Mouse (Mus musculus) macrophage (primary cell): ENCODE results near the gene Golga3. TPM values are rescaled to one million over a fixed set of nuclear protein-coding genes. Genes with fewer than 3 reads are reported as not detected.

Source experiments
- H3K27ac ChIP-seq: fragments of 350-480 bp; formaldehyde crosslinking; 2 replicates; pipeline ENCODE4 v1.9.0; 2021
- H3K36me3 ChIP-seq: fragments of 350-480 bp; formaldehyde crosslinking; 2 replicates; pipeline ENCODE4 v1.9.0; 2021; ENCODE audit errors: inconsistent target
- H3K4me3 ChIP-seq: fragments of 350-480 bp; formaldehyde crosslinking; 2 replicates; pipeline ENCODE4 v1.9.0; 2021; ENCODE audit errors: inconsistent target
- H3K79me2 ChIP-seq: fragments of 350-480 bp; formaldehyde crosslinking; 2 replicates; pipeline ENCODE4 v1.9.0; 2021; ENCODE audit errors: inconsistent target
- WGBS: methylation state at CpG from one replicate; pipeline ENCODE4 v1.1.7; 2026; ENCODE audit warnings: inconsistent platforms; ENCODE audit not compliant: missing documents; 5-methylcytosine and 5-hydroxymethylcytosine counted together
- polyA plus RNA-seq: library from polyadenylated mRNA; stranded (reverse); fragments of 250-400 nt; gene quantifications from 3 replicates; pipeline ENCODE4 v1.2.4, GENCODE M21; 2018; ENCODE audit warnings: inconsistent platforms
- total RNA-seq, 78 experiments: library from RNA; depleted of rRNA; stranded (reverse); fragments of 250-400 nt; gene quantifications; 1 replicate in 9 of 78; 2 replicates in 24 of 78; 3 replicates in 43 of 78; 4 replicates in 2 of 78; pipeline ENCODE4 v1.2.4; 2018; ENCODE audit warnings: inconsistent platforms in 56 of 78

The Golga3 gene
- total RNA-seq (2018; cell fraction: chromatin; rRNA removed) = 100 to 1,000 TPM in 13 of 26 experiments, 10 to 100 TPM in 13; 23.3 to 209 (median 102) TPM
- total RNA-seq (2018; cell fraction: cytosol; rRNA removed) = 10 to 100 TPM; 26.8 to 71.0 (median 38.8) TPM
- total RNA-seq (2018; cell fraction: nucleus; rRNA removed) = 100 to 1,000 TPM in 3 of 26 experiments, 10 to 100 TPM in 23; 28.6 to 139 (median 72.1) TPM
- polyA plus RNA-seq = 22.1 to 29.2 TPM (median 23.3 TPM) in 3 replicates

DNA sequence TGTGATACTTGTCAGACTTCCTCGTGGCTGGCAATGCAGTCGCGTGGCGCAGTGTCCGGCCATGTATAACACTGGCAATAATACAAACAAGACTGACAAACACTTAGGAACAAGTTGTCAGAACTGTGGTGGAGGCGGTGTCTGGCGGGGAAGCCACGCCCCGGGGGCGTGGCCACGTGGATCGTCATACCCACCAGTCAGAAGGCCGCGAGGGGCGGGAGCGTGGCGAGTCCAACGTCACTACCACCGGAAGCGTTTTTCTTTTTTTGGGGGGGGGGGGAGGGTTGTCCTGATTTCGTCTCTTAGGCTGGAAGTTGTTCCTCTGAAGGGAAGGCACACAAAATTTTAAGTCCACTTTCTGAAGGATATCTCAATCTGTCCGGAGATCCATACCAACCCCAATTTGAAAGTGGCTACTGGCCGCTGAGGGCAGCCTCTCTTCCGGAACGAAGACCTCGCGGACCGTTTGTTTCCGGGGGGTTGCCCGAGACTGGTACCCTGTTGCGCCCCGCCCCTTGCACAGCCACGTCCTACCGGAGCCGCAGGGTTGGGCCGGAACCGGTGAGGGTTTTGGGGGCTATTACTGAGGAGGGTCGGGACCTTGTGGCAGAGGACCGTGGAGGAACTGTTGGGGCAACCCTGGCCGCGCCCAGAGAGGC lies at the start of gene Golga3:
TSS of gene Golga3 (plus strand) at position 340 of the 659 bp plus-strand sequence.
- Histone ChIP-seq H3K79me2 (peaks cover 49% of the 10 kb centered on the region), H3K27ac (peak within 1 kb of the TSS; percentile 76), H3K36me3 (peaks cover 8% of the 10 kb centered on the region; the same call in 1 of the 2 replicates), H3K4me3 (peak within 1 kb of the TSS; percentile 96)
- WGBS = under 1% methylated on average over 40 of the region's 41 CpGs

GRCm38 (mm10) chr5:110135293-110136086 lies 41.0 kb upstream of the Golga3 start, which contains the start of gene Chfr:
Chfr (plus strand) TSS chr5:110135842.
- peak within 1 kb of the TSS; percentile 94 for H3K4me3 ChIP-seq
- H3K36me3 ChIP-seq = peaks cover 13% of the 10 kb centered on the region
- peak within 1 kb of the TSS; percentile 57 for H3K27ac ChIP-seq
- WGBS = 4% methylated on average over 46 of the region's 46 CpGs
- H3K79me2 ChIP-seq = peaks cover 41% of the 10 kb centered on the region

GRCm38 (mm10) chr5:110136087-110136464 lies 40.4 kb upstream of the Golga3 start:
- WGBS = 6% methylated on average over 18 of the region's 18 CpGs
- peak overlapping the region; percentile 94 for H3K4me3 ChIP-seq
- H3K79me2 ChIP-seq = peaks cover 41% of the 10 kb centered on the region
- H3K27ac ChIP-seq = peak overlapping the region; percentile 57
- peaks cover 18% of the 10 kb centered on the region for H3K36me3 ChIP-seq

- Histone ChIP-seq H3K4me3 (no peak overlapping the region), H3K79me2 (peaks cover 41% of the 10 kb centered on the region), H3K36me3 (peaks cover 25% of the 10 kb centered on the region), H3K27ac (no peak overlapping the region)
- 95% methylated on average over 3 of the region's 3 CpGs for WGBS
Observed at GRCm38 (mm10) chr5:110137816-110138215, 38.7 kb upstream of the Golga3 start.

GRCm38 (mm10) chr5:110139325-110139724 lies 37.2 kb upstream of the Golga3 start:
- H3K4me3 ChIP-seq = no peak overlapping the region
- H3K36me3 ChIP-seq = peaks cover 36% of the 10 kb centered on the region
- peaks cover 41% of the 10 kb centered on the region for H3K79me2 ChIP-seq
- H3K27ac ChIP-seq = no peak overlapping the region
- WGBS = 95% methylated on average over 3 of the region's 3 CpGs

- Histone ChIP-seq H3K4me3 (no peak overlapping the region), H3K79me2 (peaks cover 41% of the 10 kb centered on the region), H3K36me3 (peaks cover 47% of the 10 kb centered on the region), H3K27ac (no peak overlapping the region)
- 98% methylated on average over 5 of the region's 7 CpGs for WGBS
Observed at GRCm38 (mm10) chr5:110140424-110140823, 36.1 kb upstream of the Golga3 start.

DNA sequence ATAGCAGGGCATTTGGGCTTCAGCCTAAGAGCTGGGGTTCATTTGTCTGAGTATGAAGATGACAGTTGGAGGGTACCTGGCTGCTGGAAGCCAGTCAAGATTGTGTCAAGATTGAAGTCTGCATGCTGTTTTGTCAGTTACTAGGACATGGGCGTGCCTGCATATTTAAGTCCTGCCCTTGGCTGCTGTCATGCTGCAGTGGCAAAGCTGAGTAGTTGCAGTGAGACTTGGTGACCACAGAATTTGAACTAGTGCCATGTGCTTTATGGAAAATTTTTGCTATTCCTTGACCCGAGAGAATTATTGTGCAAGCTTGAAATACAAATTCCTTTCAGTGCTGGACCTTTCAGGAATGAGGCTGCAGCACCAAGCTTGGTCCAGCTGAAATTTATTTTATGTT lies 34.2 kb upstream of the Golga3 start:
- no peak overlapping the region for H3K4me3 ChIP-seq
- H3K27ac ChIP-seq = no peak overlapping the region
- H3K79me2 ChIP-seq = peaks cover 26% of the 10 kb centered on the region
- H3K36me3 ChIP-seq = peaks cover 65% of the 10 kb centered on the region
- 93% methylated on average over 2 of the region's 2 CpGs for WGBS

GRCm38 (mm10) chr5:110143007-110143406 lies 33.5 kb upstream of the Golga3 start:
- Histone ChIP-seq H3K79me2 (peaks cover 19% of the 10 kb centered on the region), H3K36me3 (peaks cover 67% of the 10 kb centered on the region), H3K4me3 (no peak overlapping the region), H3K27ac (no peak overlapping the region)
- 88% methylated on average over 5 of the region's 5 CpGs for WGBS

DNA sequence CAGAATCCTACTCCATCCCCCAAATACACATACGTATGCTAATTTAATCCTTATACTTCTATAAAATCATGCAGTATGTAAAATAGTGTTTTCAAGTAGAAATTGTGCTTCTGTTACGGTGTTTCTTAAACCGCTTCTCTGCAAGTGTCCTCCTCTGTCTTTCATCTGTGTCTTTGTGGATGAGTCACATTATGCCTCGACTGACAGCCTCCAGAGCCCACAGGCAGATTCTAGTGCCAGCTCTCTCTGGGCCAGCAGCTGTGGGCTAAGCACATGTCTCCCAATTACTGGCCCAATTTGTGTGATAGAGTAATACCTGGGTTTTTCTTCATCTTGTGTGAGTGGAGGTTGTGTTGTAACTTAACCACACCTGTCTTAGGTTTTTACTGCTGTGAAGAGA lies 7.1 kb upstream of the Golga3 start:
- H3K79me2 ChIP-seq = no peaks in the 10 kb centered on the region
- H3K27ac ChIP-seq = no peak overlapping the region
- H3K36me3 ChIP-seq = peaks cover 73% of the 10 kb centered on the region
- H3K4me3 ChIP-seq = no peak overlapping the region
- 91% methylated on average over 4 of the region's 4 CpGs for WGBS

DNA sequence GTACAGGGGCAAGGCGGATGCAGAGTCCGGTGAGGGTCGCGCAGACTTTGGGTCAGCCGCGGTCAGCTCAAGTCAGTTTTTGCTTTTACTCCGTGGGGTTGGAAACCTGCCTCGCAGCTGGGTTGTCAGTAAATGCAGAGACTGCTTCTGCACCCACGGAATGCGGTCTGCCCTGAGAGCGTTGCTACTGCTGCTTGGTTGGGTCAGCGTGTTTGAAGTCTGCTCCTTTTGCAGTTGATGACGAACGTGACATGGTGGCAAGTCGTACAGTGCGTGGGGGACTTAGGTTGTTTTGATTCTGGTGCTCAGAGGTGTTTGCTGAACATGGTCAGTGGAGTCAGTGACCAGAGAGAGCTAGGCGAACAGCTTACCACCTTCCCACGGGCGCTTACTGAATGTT lies 520 bp downstream of the Golga3 start:
- Histone ChIP-seq H3K27ac (peak overlapping the region; percentile 76), H3K36me3 (peaks cover 8% of the 10 kb centered on the region; the same call in 1 of the 2 replicates), H3K4me3 (peak overlapping the region; percentile 96), H3K79me2 (peaks cover 54% of the 10 kb centered on the region)
- 3% methylated on average over 19 of the region's 19 CpGs for WGBS

- Histone ChIP-seq H3K36me3 (peaks cover 21% of the 10 kb centered on the region; the same call in 1 of the 2 replicates), H3K79me2 (peaks cover 69% of the 10 kb centered on the region), H3K4me3 (no peak overlapping the region), H3K27ac (peak overlapping the region; percentile 76)
- 89% methylated on average over 2 of the region's 2 CpGs for WGBS
Observed at GRCm38 (mm10) chr5:110178628-110179027, 2.1 kb downstream of the Golga3 start.

DNA sequence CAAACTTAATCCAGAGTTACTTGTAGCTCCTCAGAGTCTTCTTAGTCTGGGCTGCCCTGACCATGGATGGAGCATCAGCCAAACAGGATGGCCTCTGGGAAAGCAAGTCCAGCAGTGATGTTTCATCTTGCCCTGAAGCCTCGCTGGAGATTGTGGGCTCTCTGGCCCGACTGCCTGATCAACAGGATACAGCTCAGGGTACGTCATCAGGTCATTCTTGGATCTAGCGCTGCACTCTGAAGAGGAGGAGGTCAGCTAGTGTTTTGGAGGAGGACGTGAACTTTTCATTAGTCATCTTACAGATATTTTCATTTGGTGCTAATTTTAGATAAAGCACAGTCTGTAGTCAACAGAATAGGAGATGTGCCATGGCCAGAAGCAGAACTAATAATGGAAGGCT lies 5.2 kb downstream of the Golga3 start:
- Histone ChIP-seq H3K4me3 (no peak overlapping the region), H3K36me3 (peaks cover 51% of the 10 kb centered on the region), H3K27ac (no peak overlapping the region), H3K79me2 (peaks cover 68% of the 10 kb centered on the region)
- WGBS = 81% methylated on average over 5 of the region's 5 CpGs

- no peaks in the 10 kb centered on the region for H3K79me2 ChIP-seq
- H3K4me3 ChIP-seq = no peak overlapping the region
- WGBS = 87% methylated on average over 10 of the region's 10 CpGs
- peaks cover 85% of the 10 kb centered on the region for H3K36me3 ChIP-seq
- no peak overlapping the region for H3K27ac ChIP-seq
Observed at GRCm38 (mm10) chr5:110203164-110203895, 26.8 kb downstream of the Golga3 start.

- no peaks in the 10 kb centered on the region for H3K79me2 ChIP-seq
- H3K4me3 ChIP-seq = no peak overlapping the region
- WGBS = 88% methylated on average over 6 of the region's 6 CpGs
- no peak overlapping the region for H3K27ac ChIP-seq
- H3K36me3 ChIP-seq = peaks cover 98% of the 10 kb centered on the region
Observed at GRCm38 (mm10) chr5:110204777-110205176, 28.3 kb downstream of the Golga3 start.
